In the genomic region with DNA sequence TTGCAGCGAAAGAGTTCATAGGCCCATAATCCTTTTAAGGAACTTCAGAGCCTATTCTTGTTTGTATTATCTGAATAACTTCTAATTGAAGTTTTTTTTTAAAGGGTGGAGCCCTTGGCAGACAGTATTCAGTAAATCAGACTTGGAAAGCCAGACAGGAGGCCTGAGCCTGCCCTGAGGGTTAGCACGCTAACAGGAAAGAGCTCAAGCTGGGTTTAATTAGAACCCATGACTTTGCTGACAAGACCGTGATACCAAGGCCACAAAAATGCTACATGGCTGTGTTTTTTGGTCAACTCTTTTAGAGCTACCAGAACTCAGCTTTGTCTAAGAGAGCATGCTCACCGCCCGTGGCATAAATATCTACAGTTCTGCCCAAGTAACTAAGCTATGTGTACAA, we compare ENCODE assay signal across 13 mouse cellular contexts.
DNase-seq lines count a peak whose midpoint lies in the region; ATAC-seq lines count a peak whose summit lies in the region.
"Had no signal": no experiment of that assay in that cellular context is flagged by ENCODE, and none has a peak within 500 bp of the region (broad histone marks: within the 10 kb centered on the region; RNA-seq: fewer than 3 reads in every experiment).

No protein-coding gene starts in this region.

- no peak for DNase-seq in heart, adult 8-10 months (ENCODE audit: low spot score)
- peak; percentile 45 for DNase-seq in lung, postnatal 36 days
- DNase-seq in lung, postnatal 25 days (ENCODE audit: low spot score) = no peak
- peak; percentile 74 for DNase-seq in embryonic facial prominence, embryonic 11.5 days (ENCODE audit: low spot score)
- DNase-seq in ovary, postnatal 14 days (ENCODE audit: low spot score) = no peak
- DNase-seq: cerebellum, adult 18-20 months; thymus, postnatal 4 days had no signal

- ATAC-seq in heart, embryonic 15.5 days (replicated peaks; ENCODE audit: insufficient number of reproducible peaks, insufficient read depth, low FRiP score, low read depth) = no peak
- ATAC-seq in embryonic facial prominence, embryonic 11.5 days (replicated peaks; ENCODE audit: insufficient number of reproducible peaks, low FRiP score, low TSS enrichment, low read depth) = no peak
- no peak for ATAC-seq in limb, embryonic 12.5 days (ENCODE audit: insufficient number of reproducible peaks, insufficient read depth, low FRiP score, low TSS enrichment, low read depth)

- no peak overlapping the region for H3K4me3 ChIP-seq in heart, embryonic 15.5 days
- no peak overlapping the region for H3K4me3 ChIP-seq in embryonic facial prominence, embryonic 11.5 days (ENCODE audit: low read depth, low read length)
- no peak overlapping the region for H3K4me3 ChIP-seq in limb, embryonic 12.5 days (replicated peaks)
- H3K4me3 ChIP-seq: neural tube, embryonic 12.5 days; stomach, embryonic 15.5 days had no signal

- H3K9ac ChIP-seq in heart, embryonic 15.5 days = no peak overlapping the region
- H3K9ac ChIP-seq in embryonic facial prominence, embryonic 11.5 days (replicated peaks; ENCODE audit: low read length) = no peak overlapping the region
- no peak overlapping the region for H3K9ac ChIP-seq in limb, embryonic 12.5 days (replicated peaks)
- H3K9ac ChIP-seq: liver, embryonic 14.5 days; neural tube, embryonic 12.5 days; stomach, embryonic 15.5 days had no signal

- H3K27ac ChIP-seq in heart, embryonic 15.5 days = peak overlapping the region; percentile 26; the same call in 1 of the 2 replicates
- H3K27ac ChIP-seq in embryonic facial prominence, embryonic 11.5 days (replicated peaks; ENCODE audit: low read depth, low read length) = no peak overlapping the region
- peak overlapping the region; percentile 56; the same call in 1 of the 2 replicates for H3K27ac ChIP-seq in limb, embryonic 12.5 days
- H3K27ac ChIP-seq: neural tube, embryonic 12.5 days had no signal

- no peaks in the 10 kb centered on the region for H3K9me3 ChIP-seq in heart, embryonic 15.5 days (replicated peaks)
- H3K9me3 ChIP-seq in embryonic facial prominence, embryonic 11.5 days (replicated peaks; ENCODE audit: control insufficient read depth, low read length) = no peaks in the 10 kb centered on the region
- H3K9me3 ChIP-seq in limb, embryonic 12.5 days = no peaks in the 10 kb centered on the region
- H3K9me3 ChIP-seq: neural tube, embryonic 12.5 days; stomach, embryonic 15.5 days had no signal

- no peaks in the 10 kb centered on the region for H3K27me3 ChIP-seq in heart, embryonic 15.5 days
- H3K27me3 ChIP-seq in embryonic facial prominence, embryonic 11.5 days (ENCODE audit: control insufficient read depth, insufficient read depth, low read length) = no peaks in the 10 kb centered on the region
- H3K27me3 ChIP-seq in limb, embryonic 12.5 days = no peaks in the 10 kb centered on the region
- H3K27me3 ChIP-seq: CH12.LX; neural tube, embryonic 12.5 days; stomach, embryonic 15.5 days had no signal

- H3K4me2 ChIP-seq in heart, embryonic 15.5 days = no peak overlapping the region
- H3K4me2 ChIP-seq in embryonic facial prominence, embryonic 11.5 days (ENCODE audit: low read depth, low read length) = no peak overlapping the region
- H3K4me2 ChIP-seq in limb, embryonic 12.5 days = no peak overlapping the region
- H3K4me2 ChIP-seq: neural tube, embryonic 12.5 days; stomach, embryonic 15.5 days had no signal

- peaks cover 65% of the 10 kb centered on the region for H3K4me1 ChIP-seq in heart, embryonic 15.5 days (replicated peaks)
- no peaks in the 10 kb centered on the region; the same call in 1 of the 2 replicates for H3K4me1 ChIP-seq in embryonic facial prominence, embryonic 11.5 days (ENCODE audit: control insufficient read depth, insufficient read depth, low read length)
- peaks cover 46% of the 10 kb centered on the region for H3K4me1 ChIP-seq in limb, embryonic 12.5 days (replicated peaks)

- 79% methylated on average over 5 of the region's 5 CpGs for WGBS in heart, embryonic 15.5 days
- WGBS in embryonic facial prominence, embryonic 11.5 days = 61% methylated on average over 5 of the region's 5 CpGs
- WGBS in limb, embryonic 12.5 days = 49% methylated on average over 5 of the region's 5 CpGs

- H3K36me3 ChIP-seq in heart, embryonic 15.5 days = peaks cover 3% of the 10 kb centered on the region; the same call in 1 of the 2 replicates
- H3K36me3 ChIP-seq in embryonic facial prominence, embryonic 11.5 days (replicated peaks; ENCODE audit: control insufficient read depth, insufficient read depth, low read depth, low read length) = no peaks in the 10 kb centered on the region
- H3K36me3 ChIP-seq in limb, embryonic 12.5 days = peaks cover 4% of the 10 kb centered on the region; the same call in 1 of the 2 replicates
- H3K36me3 ChIP-seq: neural tube, embryonic 12.5 days; stomach, embryonic 15.5 days had no signal

Comparison
In these comparisons a context has a peak if more than half of its experiments do, and no peak if none do; other contexts are left out.
1. DNase-seq: peak in lung, postnatal 36 days (single experiment) and embryonic facial prominence, embryonic 11.5 days (single experiment); none in heart, adult 8-10 months (single experiment), lung, postnatal 25 days (single experiment) and ovary, postnatal 14 days (single experiment).